Mouse (Mus musculus) ES-Bruce4 (cell line): ENCODE measurements around the gene Gpr156. TPM values are rescaled to one million over a fixed set of nuclear protein-coding genes. Genes with fewer than 3 reads are reported as not detected.

Source experiments
- H3K27ac ChIP-seq: 2 replicates; pipeline ENCODE4 v1.5.1; 2012; ENCODE audit warnings: low read length, inconsistent platforms; ENCODE audit not compliant: insufficient read depth
- H3K27me3 ChIP-seq: 2 replicates; pipeline ENCODE4 v1.6.1; 2012; ENCODE audit warnings: mild to moderate bottlenecking, low read length, inconsistent platforms; ENCODE audit not compliant: control insufficient read depth, poor library complexity, insufficient read depth, severe bottlenecking
- H3K36me3 ChIP-seq: 2 replicates; pipeline ENCODE4 v1.6.1; 2012; ENCODE audit warnings: inconsistent platforms, mild to moderate bottlenecking, low read length, moderate library complexity; ENCODE audit not compliant: control insufficient read depth, poor library complexity, insufficient read depth, severe bottlenecking
- H3K4me1 ChIP-seq: one replicate; pipeline ENCODE4 v1.8.1; 2011; ENCODE audit warnings: low read length; ENCODE audit not compliant: control insufficient read depth, insufficient read depth
- H3K4me3 ChIP-seq: 2 replicates; pipeline ENCODE4 v1.5.1; 2011; ENCODE audit warnings: low read depth, mild to moderate bottlenecking, low read length
- H3K9ac ChIP-seq: 2 replicates; pipeline ENCODE4 v1.6.1; 2012; ENCODE audit warnings: low read depth, mild to moderate bottlenecking, inconsistent platforms; ENCODE audit not compliant: poor library complexity, severe bottlenecking
- H3K9me3 ChIP-seq: replicated peaks from 2 replicates; pipeline ENCODE4 v1.6.1; 2012; ENCODE audit warnings: mild to moderate bottlenecking, low read length, inconsistent platforms; ENCODE audit not compliant: control insufficient read depth, poor library complexity, insufficient read depth, severe bottlenecking
- CTCF ChIP-seq: IDR thresholded peaks from one replicate; pipeline ENCODE4 v1.8.1; 2011; ENCODE audit warnings: low read depth, low read length
- EP300 ChIP-seq: IDR thresholded peaks from 2 replicates; pipeline ENCODE4 v1.6.1; 2011; ENCODE audit warnings: low read depth, low read length; ENCODE audit not compliant: insufficient read depth
- POLR2A ChIP-seq: IDR thresholded peaks from one replicate; pipeline ENCODE4 v1.8.1; 2011; ENCODE audit warnings: low read length; ENCODE audit not compliant: insufficient read depth
- polyA plus RNA-seq: library from polyadenylated mRNA; stranded (reverse); fragments of >200 nt; gene quantifications from 2 replicates; pipeline ENCODE4 v1.2.4, GENCODE M21; 2011; ENCODE audit warnings: low read depth; ENCODE audit not compliant: missing spikeins, insufficient read depth, insufficient read length

Gene Gpr156
- polyA plus RNA-seq, 1 experiment, result not detected

GRCm38 (mm10) chr16:37939082-37939863, 23.0 kb downstream of the Gpr156 start:
- Histone ChIP-seq H3K27me3 (no peaks in the 10 kb centered on the region), H3K4me1 (no peaks in the 10 kb centered on the region), H3K36me3 (no peaks in the 10 kb centered on the region), H3K9ac (no peak overlapping the region), H3K9me3 (no peaks in the 10 kb centered on the region), H3K27ac (no peak overlapping the region), H3K4me3 (no peak overlapping the region)
- TF ChIP-seq POLR2A (no peak), CTCF (no peak)

GRCm38 (mm10) chr16:37940291-37940690, 24.0 kb downstream of the Gpr156 start:
- TF ChIP-seq CTCF (no peak), EP300 (no peak), POLR2A (no peak)
- no peaks in the 10 kb centered on the region for H3K4me1 ChIP-seq
- no peak overlapping the region for H3K9ac ChIP-seq
- no peaks in the 10 kb centered on the region for H3K36me3 ChIP-seq
- H3K4me3 ChIP-seq, result no peak overlapping the region
- no peaks in the 10 kb centered on the region for H3K27me3 ChIP-seq
- no peak overlapping the region for H3K27ac ChIP-seq
- H3K9me3 ChIP-seq, result no peaks in the 10 kb centered on the region

- no peaks in the 10 kb centered on the region for H3K36me3 ChIP-seq
- H3K9me3 ChIP-seq, result no peaks in the 10 kb centered on the region
- H3K27ac ChIP-seq, result no peak overlapping the region
Measured at GRCm38 (mm10) chr16:37943701-37944100, 27.4 kb downstream of the Gpr156 start.

GRCm38 (mm10) chr16:37945031-37945796, 28.9 kb downstream of the Gpr156 start:
- Histone ChIP-seq H3K9me3 (no peaks in the 10 kb centered on the region), H3K4me3 (no peak overlapping the region), H3K4me1 (no peaks in the 10 kb centered on the region), H3K27me3 (no peaks in the 10 kb centered on the region), H3K9ac (no peak overlapping the region), H3K27ac (no peak overlapping the region), H3K36me3 (no peaks in the 10 kb centered on the region)
- TF ChIP-seq POLR2A, result no peak
- TF ChIP-seq CTCF, result no peak
- no peak for TF ChIP-seq EP300

More at GRCm38 (mm10) chr16:37943701-37944100, 27.4 kb downstream of the Gpr156 start:
- Histone ChIP-seq H3K9ac (no peak overlapping the region), H3K4me1 (no peaks in the 10 kb centered on the region), H3K4me3 (no peak overlapping the region), H3K27me3 (no peaks in the 10 kb centered on the region)
- TF ChIP-seq EP300 (no peak), POLR2A (no peak), CTCF (no peak)

- Histone ChIP-seq H3K4me3 (no peak overlapping the region), H3K4me1 (no peaks in the 10 kb centered on the region), H3K9me3 (no peaks in the 10 kb centered on the region), H3K36me3 (no peaks in the 10 kb centered on the region), H3K27me3 (no peaks in the 10 kb centered on the region), H3K27ac (no peak overlapping the region), H3K9ac (no peak overlapping the region)
- TF ChIP-seq CTCF (peak; percentile 86), EP300 (no peak), POLR2A (no peak)
Measured at GRCm38 (mm10) chr16:37947160-37947559, 30.9 kb downstream of the Gpr156 start.

- H3K9me3 ChIP-seq, result no peaks in the 10 kb centered on the region
- no peaks in the 10 kb centered on the region for H3K27me3 ChIP-seq
- no peak overlapping the region for H3K27ac ChIP-seq
- no peak overlapping the region for H3K4me3 ChIP-seq
- TF ChIP-seq EP300 (no peak), CTCF (no peak), POLR2A (no peak)
- H3K4me1 ChIP-seq, result no peaks in the 10 kb centered on the region
- no peaks in the 10 kb centered on the region for H3K36me3 ChIP-seq
- no peak overlapping the region for H3K9ac ChIP-seq
Measured at GRCm38 (mm10) chr16:37948365-37948764, 32.1 kb downstream of the Gpr156 start.
